Mouse (Mus musculus): ENCODE measurements around the gene 1500009L16Rik. TPM values are rescaled to one million over a fixed set of nuclear protein-coding genes. Genes with fewer than 3 reads are reported as not detected.
A peak's percentile ranks its signal among the peaks of the same experiment; 100 is the strongest.

Gene 1500009L16Rik
- polyA plus RNA-seq (2016; fragmentation: Nextera tagmentation; extraction: Ambion mirVana): 14.4 and 28.3 TPM in 2 replicates

DNA sequence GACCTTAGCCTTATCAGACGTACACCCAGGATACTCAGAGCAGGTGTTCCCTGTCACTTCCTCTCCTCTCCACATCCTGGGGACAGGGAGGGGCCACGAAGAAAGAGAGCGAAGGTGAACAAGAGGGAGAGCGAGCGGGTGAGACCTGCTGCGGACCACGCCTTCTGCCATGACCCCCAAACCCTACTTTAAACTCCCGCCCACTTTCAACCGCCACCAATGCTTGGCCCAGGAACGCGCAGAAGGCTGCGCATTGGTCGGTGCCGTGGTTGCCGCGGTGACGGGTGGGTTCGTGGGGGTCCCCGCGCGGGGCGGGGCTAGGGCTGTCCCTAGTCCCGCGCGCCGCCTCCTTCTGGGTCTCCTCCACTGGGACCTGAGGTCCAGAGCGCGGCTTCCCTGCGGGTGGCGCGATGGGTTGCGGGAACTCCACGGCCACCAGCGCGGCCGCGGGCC lies at the start of gene 1500009L16Rik:
1500009L16Rik (plus strand) TSS at position 287 of the 453 bp plus-strand sequence.
- peak within 1 kb of the TSS; percentile 85 for H3K4me3 ChIP-seq
- 0 out of 2 replicates have a peak, but pooled peaks cover 3% of the 10 kb centered on the region for H3K36me3 ChIP-seq
- WGBS: under 1% methylated on average over 37 of the region's 37 CpGs
- H3K27ac ChIP-seq: peak within 1 kb of the TSS; percentile 77
- no peaks in the 10 kb centered on the region for H3K9me3 ChIP-seq
- DNase-seq (ENCODE audit: low spot score): peak; percentile 90
- H3K4me1 ChIP-seq: peaks cover 13% of the 10 kb centered on the region
- H3K27me3 ChIP-seq (ENCODE audit: insufficient read depth, poor library complexity, severe bottlenecking): no peaks in the 10 kb centered on the region

DNA sequence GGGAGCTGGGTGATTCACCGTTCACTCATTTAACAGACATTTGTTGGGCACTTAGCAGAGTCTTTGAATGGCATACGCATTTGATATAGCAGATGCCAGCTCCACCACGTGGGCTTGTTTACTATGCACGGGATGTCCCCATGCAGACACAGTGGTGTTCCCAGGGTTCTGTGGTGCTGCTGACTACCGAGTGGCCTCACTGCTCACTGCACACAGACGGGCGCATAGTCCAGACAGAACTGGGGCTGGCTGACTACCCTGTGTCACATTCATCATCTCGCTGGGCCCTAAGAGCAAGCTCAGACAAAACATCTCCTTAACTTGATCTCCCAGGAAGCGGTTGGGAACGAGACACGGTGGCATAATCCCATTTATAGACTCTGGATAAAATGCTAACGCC lies 41.3 kb upstream of the 1500009L16Rik start:
- Histone ChIP-seq H3K27ac (no peak overlapping the region), H3K36me3 (no peaks in the 10 kb centered on the region), H3K27me3 (ENCODE audit: insufficient read depth, poor library complexity, severe bottlenecking) (no peaks in the 10 kb centered on the region), H3K4me1 (no peaks in the 10 kb centered on the region), H3K4me3 (no peak overlapping the region), H3K9me3 (0 out of 2 replicates have a peak, but pooled peaks cover 4% of the 10 kb centered on the region)
- peak; percentile 68 for DNase-seq (ENCODE audit: low spot score)
- 86% methylated on average over 12 of the region's 12 CpGs for WGBS

DNA sequence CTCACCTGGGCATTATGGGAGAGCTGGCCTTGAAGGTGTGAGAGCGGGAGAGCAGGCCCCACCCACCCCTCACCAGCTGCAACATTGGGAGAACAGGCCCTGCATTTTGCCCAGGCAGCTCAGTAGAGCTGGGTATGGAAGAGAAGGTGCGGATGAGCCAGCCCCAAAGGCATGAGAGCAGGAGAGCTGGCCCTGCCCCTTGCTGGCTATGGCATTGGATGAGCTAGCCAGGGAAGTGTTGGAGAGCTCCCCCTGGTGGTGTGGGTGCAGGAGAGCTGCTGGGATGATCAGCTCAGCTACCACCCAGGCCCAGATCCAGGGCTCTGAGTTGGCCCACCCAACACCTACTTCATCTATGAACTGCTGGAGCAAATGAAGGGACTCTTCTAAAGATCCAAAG lies 34.5 kb upstream of the 1500009L16Rik start:
- Histone ChIP-seq H3K27me3 (ENCODE audit: insufficient read depth, poor library complexity, severe bottlenecking) (no peaks in the 10 kb centered on the region), H3K36me3 (no peaks in the 10 kb centered on the region), H3K4me3 (no peak overlapping the region), H3K27ac (no peak overlapping the region), H3K4me1 (peaks cover 15% of the 10 kb centered on the region), H3K9me3 (no peaks in the 10 kb centered on the region)
- WGBS: 91% methylated on average over 2 of the region's 2 CpGs
- DNase-seq (ENCODE audit: low spot score): no peak

DNA sequence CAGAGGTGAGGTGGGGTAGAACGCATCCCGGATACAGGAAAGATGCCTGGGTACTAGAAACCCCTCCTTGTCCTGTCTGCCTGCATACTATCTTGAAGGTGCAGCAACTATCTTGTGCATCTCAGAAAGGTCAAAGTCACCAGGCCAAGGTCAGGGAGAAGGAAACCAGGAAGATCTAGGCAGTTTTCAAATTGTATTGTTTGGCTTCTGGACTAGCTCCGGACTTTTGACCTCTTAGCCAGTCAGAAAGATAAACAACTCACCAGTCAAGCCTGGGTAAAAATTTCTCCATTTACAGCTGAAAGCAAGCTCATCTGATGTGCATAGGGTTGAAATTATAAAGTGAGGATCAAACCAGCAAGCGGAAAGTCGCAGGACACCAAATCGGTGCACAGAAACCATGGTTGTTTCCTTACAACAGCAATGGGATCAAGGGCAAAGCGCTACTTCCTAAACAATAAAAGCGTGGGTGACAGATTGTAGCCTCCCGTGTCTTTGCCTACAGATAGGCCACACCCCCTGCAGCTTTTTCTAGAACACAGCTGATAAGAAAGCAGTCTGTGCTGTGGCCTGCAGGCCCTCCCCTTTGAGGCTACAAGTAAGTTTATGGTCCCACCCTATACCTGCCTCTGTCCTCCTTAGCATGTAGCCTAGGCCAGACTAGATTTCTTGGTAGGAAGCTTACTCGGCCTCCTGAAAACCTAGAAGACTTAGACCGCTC lies 30.3 kb upstream of the 1500009L16Rik start:
- 65% methylated on average over 11 of the region's 11 CpGs for WGBS
- H3K27ac ChIP-seq: peak overlapping the region; percentile 44

DNA sequence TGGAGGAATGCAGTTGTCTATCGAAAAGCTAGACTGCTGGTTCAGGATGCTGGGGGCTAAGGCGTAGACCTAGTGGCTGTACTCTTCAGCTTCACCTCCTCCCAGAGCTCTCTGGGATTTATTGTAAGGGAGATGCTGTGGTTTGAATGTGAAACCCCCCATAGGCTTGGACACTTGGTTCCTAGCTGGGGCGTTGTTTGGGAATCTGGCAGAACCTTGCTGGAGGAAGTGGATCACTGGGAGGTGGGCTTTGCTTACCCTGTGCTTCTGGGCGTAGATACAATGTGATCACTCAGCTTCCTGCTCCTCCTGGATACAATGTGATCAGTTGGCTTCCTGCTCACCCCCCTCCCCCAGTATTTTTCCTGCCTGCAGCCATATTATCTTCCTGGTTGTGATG lies 26.4 kb upstream of the 1500009L16Rik start:
- no peaks in the 10 kb centered on the region for H3K36me3 ChIP-seq
- no peaks in the 10 kb centered on the region for H3K27me3 ChIP-seq (ENCODE audit: insufficient read depth, poor library complexity, severe bottlenecking)
- DNase-seq (ENCODE audit: low spot score): no peak
- H3K4me3 ChIP-seq: no peak overlapping the region
- no peak overlapping the region for H3K27ac ChIP-seq
- 72% methylated on average over 4 of the region's 4 CpGs for WGBS
- peaks cover 15% of the 10 kb centered on the region for H3K4me1 ChIP-seq
- no peaks in the 10 kb centered on the region for H3K9me3 ChIP-seq

More for the DNA sequence above, 30.3 kb upstream of the 1500009L16Rik start:
- Histone ChIP-seq H3K9me3 (no peaks in the 10 kb centered on the region), H3K27me3 (ENCODE audit: insufficient read depth, poor library complexity, severe bottlenecking) (no peaks in the 10 kb centered on the region), H3K4me1 (peaks cover 15% of the 10 kb centered on the region), H3K36me3 (no peaks in the 10 kb centered on the region), H3K4me3 (no peak overlapping the region)
- no peak for DNase-seq (ENCODE audit: low spot score)

DNA sequence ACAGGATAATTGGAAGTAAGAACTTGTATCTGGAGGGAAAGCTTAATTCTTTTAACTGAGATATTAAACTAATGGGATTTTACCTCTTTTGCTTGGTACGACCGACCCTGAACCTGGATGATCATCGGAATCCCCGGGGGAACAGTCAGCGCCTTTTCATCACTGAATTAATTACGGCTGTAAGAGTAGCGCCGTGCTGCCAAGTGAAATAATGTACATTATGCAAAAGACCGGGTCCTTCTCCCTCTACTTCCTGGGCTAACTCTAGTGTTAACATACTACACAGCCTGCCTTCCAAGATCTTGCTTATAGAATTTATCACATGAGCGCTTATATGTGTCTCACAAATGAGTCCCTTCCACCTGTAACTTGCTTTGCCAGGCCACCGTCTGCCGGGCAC lies 16.0 kb upstream of the 1500009L16Rik start:
- Histone ChIP-seq H3K4me3 (no peak overlapping the region), H3K36me3 (no peaks in the 10 kb centered on the region), H3K27ac (no peak overlapping the region), H3K9me3 (no peaks in the 10 kb centered on the region), H3K27me3 (ENCODE audit: insufficient read depth, poor library complexity, severe bottlenecking) (no peaks in the 10 kb centered on the region), H3K4me1 (no peaks in the 10 kb centered on the region)
- 86% methylated on average over 12 of the region's 12 CpGs for WGBS
- no peak for DNase-seq (ENCODE audit: low spot score)

DNA sequence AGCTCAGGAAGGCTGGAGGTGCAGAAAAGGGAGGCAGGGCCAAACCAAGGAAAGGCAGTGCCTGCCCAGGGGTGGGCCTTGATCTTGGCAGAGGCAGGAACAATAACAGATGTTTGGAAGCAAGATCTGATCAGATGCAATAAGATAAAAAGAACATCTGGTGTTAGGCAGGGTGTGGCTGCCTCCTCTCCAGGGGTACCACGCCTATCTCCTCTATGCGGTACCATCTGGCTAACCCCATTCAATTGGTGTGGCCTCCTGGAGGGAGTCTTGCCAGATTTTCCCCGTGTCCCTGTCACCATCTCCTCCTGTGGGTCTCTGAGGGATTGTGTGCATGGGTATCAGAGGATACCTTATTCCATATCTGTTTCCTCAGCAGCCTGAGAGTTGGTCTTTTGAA lies 12.7 kb upstream of the 1500009L16Rik start:
- no peaks in the 10 kb centered on the region for H3K27me3 ChIP-seq (ENCODE audit: insufficient read depth, poor library complexity, severe bottlenecking)
- no peaks in the 10 kb centered on the region for H3K9me3 ChIP-seq
- WGBS: 57% methylated on average over 3 of the region's 3 CpGs
- H3K4me3 ChIP-seq: no peak overlapping the region
- DNase-seq (ENCODE audit: low spot score): no peak
- H3K4me1 ChIP-seq: no peaks in the 10 kb centered on the region
- no peak overlapping the region for H3K27ac ChIP-seq
- no peaks in the 10 kb centered on the region for H3K36me3 ChIP-seq

DNA sequence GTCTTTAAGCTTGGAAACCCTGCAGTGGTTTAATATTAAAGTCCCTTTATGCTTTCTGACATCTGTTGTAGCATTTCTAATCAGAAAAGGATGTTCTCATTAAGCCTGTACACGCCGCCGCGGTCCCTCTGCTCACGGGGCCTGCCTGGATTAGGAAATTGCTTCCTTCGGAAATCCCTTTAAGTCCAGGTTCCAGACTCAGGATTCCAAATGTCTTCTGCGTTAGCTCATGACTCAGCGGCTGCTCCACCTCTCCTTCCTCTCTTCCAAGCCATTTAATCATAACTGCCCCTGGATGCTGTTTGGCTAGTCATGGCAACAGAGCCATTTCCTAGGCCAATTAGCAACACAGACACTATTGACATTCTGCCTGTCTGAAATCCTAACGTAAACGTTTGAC lies 10.9 kb upstream of the 1500009L16Rik start:
- Histone ChIP-seq H3K4me1 (no peaks in the 10 kb centered on the region), H3K27me3 (ENCODE audit: insufficient read depth, poor library complexity, severe bottlenecking) (no peaks in the 10 kb centered on the region), H3K9me3 (no peaks in the 10 kb centered on the region), H3K27ac (no peak overlapping the region), H3K36me3 (no peaks in the 10 kb centered on the region), H3K4me3 (no peak overlapping the region)
- WGBS: 68% methylated on average over 10 of the region's 10 CpGs
- DNase-seq (ENCODE audit: low spot score): no peak

DNA sequence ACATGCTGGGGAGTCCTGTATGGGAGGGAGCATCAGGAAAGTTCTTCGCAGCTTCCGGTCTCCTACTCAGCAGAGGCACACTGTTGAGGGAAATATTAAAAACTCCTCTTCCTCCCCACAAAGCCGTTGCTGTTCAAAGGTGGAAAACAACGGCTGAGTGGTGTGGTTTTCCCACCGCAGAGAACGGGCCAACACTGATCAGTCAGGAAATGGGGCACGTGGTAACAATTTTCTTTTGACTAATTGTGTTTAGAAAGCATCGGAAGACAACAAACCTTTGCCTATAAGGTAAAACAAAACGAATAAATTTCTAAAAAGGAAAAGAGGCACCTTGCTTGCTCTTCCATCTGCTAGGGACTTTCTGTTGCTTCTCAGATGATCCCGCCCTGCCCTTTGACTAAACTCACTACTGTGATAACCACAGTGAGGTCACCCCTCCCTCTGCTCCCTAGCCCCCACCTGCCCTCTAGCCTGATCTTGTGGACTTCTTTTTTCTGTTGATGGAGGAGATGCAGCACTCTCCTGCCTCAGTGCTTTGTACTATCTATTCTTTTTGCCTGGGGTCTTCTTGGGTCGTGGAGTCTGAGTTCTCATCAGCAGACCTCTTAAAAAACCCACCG lies 3.7 kb upstream of the 1500009L16Rik start:
- no peak for DNase-seq (ENCODE audit: low spot score)
- H3K36me3 ChIP-seq: no peaks in the 10 kb centered on the region
- WGBS: 80% methylated on average over 12 of the region's 12 CpGs
- H3K4me1 ChIP-seq: peaks cover 13% of the 10 kb centered on the region
- no peak overlapping the region for H3K4me3 ChIP-seq
- no peak overlapping the region for H3K27ac ChIP-seq
- no peaks in the 10 kb centered on the region for H3K9me3 ChIP-seq
- H3K27me3 ChIP-seq (ENCODE audit: insufficient read depth, poor library complexity, severe bottlenecking): no peaks in the 10 kb centered on the region

DNA sequence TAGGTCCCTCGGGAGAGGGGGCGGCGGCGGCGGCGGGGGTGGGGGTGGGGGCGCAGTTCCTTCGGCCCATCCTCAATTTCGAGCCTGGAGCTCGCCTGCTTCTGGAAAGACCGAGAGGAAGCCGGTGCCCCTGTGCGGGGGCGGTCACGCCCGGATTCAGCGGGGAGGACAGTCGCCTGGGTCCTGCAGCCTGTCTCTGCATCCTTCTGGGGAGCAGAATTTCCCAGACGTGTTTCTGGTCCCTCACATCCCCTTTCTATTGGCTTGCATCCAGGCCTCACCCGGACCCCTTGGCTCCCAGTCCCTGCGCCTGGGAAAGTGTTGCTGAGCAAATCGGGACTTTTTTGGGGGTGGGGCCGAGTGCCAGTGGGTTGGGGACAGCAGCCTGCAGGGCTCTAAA lies 390 bp downstream of the 1500009L16Rik start:
- no peaks in the 10 kb centered on the region for H3K27me3 ChIP-seq (ENCODE audit: insufficient read depth, poor library complexity, severe bottlenecking)
- H3K36me3 ChIP-seq: 0 out of 2 replicates have a peak, but pooled peaks cover 3% of the 10 kb centered on the region
- H3K27ac ChIP-seq: peak overlapping the region; percentile 77
- H3K4me1 ChIP-seq: peaks cover 13% of the 10 kb centered on the region
- H3K9me3 ChIP-seq: no peaks in the 10 kb centered on the region
- no peak for DNase-seq (ENCODE audit: low spot score)
- WGBS: under 1% methylated on average over 23 of the region's 23 CpGs
- peak overlapping the region; percentile 85 for H3K4me3 ChIP-seq

DNA sequence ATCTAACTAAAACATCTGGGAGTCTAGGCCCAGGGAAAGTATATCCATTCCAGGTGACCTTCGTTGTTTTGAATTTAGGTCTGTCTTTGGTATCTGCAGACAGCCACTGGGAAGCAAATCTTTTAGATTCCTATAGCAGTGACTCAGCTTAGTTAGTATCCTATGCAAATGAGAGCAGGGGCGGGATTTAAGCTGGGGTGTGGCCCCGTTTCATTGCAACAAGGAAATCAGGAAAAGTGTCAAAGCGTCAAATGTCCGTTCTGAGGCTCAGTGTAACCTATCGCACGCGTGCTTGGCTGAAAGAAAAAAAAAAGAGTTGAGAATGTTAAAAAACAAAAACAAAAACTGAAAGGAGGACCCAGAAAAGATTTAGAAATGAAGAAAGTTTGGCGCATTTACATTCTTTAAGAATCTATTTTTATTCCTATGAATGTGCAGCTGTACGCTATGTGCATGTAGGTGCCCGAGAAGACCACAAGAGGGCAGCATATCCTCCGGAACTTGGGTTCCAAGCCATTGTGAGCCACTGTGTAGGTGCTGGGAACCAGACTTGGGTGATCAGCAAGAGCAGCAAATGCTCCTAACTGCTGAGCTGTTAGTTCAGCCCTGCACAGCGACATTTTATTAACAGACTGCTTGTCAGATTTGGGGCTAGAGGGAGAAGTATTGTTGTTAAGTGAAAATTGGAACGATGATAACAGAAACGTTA lies 1.8 kb downstream of the 1500009L16Rik start:
- Histone ChIP-seq H3K4me1 (peaks cover 13% of the 10 kb centered on the region), H3K9me3 (no peaks in the 10 kb centered on the region), H3K36me3 (0 out of 2 replicates have a peak, but pooled peaks cover 3% of the 10 kb centered on the region), H3K4me3 (no peak overlapping the region), H3K27me3 (ENCODE audit: insufficient read depth, poor library complexity, severe bottlenecking) (no peaks in the 10 kb centered on the region), H3K27ac (no peak overlapping the region)
- 78% methylated on average over 15 of the region's 15 CpGs for WGBS
- peak; percentile 61 for DNase-seq (ENCODE audit: low spot score)

DNA sequence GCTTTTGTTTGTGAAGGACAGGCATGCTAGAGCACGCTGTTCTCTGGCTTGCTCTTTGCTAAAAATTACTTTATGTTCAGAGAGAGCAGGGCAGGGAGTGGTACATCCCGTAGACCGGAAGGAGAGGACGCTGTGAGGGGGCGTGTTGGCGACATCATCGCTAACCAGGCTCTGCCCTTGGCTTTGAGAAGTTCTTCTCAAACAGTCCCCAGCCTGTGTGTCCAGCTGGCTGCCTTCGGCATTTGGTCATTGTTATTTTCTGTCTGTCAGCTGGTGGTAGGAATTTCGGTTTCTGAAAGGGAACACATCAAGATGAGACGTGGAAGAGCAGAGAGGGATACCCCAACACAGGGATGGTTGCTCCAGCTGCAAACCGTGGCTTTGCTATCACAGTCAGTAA lies 3.5 kb downstream of the 1500009L16Rik start:
- 73% methylated on average over 11 of the region's 11 CpGs for whole genome bisulfite sequencing
- Histone ChIP-seq H3K9me3 (no peaks in the 10 kb centered on the region), H3K4me1 (peaks cover 13% of the 10 kb centered on the region), H3K27ac (no peak overlapping the region), H3K36me3 (0 out of 2 replicates have a peak, but pooled peaks cover 3% of the 10 kb centered on the region), H3K27me3 (ENCODE audit: insufficient read depth, poor library complexity, severe bottlenecking) (no peaks in the 10 kb centered on the region), H3K4me3 (no peak overlapping the region)
- DNase-seq (ENCODE audit: low spot score): no peak

DNA sequence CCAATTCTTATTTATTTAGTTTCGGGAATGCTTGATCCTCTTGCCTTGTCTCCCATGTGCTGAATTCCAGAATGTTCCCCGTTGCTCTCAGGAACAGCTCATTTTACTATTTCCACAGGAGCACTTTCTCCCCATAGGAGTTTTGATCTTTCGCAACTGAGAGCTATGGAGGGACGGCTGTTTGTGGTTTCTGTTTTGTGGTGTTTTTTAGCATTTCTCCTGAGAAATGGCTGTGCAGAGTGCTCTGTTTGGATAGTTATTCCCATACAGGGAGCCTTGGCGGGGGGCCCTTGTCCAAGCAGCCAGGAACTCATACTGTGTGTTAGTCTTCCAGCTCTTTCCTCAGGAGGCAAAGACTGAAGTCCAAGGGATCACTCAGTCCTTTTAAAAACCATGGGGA lies 5.2 kb downstream of the 1500009L16Rik start:
- Histone ChIP-seq H3K27ac (no peak overlapping the region), H3K9me3 (no peaks in the 10 kb centered on the region), H3K27me3 (ENCODE audit: insufficient read depth, poor library complexity, severe bottlenecking) (no peaks in the 10 kb centered on the region), H3K4me1 (peaks cover 8% of the 10 kb centered on the region), H3K36me3 (0 out of 2 replicates have a peak, but pooled peaks cover 3% of the 10 kb centered on the region), H3K4me3 (no peak overlapping the region)
- WGBS: 86% methylated on average over 5 of the region's 5 CpGs
- no peak for DNase-seq (ENCODE audit: low spot score)
